Mouse (Mus musculus): ENCODE data around the gene Fbln2. TPM values are rescaled to one million over a fixed set of nuclear protein-coding genes. Genes with fewer than 3 reads are reported as not detected.

Fbln2 gene
- total RNA-seq, 2 experiments from 2014 or later: 7.8 to 10.0 TPM

DNA sequence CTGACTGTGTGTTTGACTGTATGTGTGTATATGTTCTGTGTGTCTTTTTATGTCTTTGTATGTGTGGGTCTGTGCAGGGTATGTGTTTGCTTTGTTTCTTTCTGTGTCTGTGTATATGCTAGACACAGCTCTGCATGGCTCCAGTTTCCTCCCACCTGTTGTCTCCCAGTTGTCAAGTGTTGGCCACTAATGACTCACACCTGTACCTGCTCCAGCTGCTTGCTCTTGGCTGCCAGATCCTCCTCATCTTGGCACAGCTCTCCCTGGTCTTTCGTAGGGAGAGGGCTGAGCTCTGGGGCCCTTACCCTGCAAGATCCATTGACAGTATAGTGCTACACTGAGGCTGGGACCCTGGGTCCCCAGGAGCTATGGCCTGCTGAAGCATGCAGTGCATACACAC is 13.8 kb downstream of the Fbln2 start:
- DNase-seq (ENCODE audit: low spot score in 2 of 2): no peak

DNA sequence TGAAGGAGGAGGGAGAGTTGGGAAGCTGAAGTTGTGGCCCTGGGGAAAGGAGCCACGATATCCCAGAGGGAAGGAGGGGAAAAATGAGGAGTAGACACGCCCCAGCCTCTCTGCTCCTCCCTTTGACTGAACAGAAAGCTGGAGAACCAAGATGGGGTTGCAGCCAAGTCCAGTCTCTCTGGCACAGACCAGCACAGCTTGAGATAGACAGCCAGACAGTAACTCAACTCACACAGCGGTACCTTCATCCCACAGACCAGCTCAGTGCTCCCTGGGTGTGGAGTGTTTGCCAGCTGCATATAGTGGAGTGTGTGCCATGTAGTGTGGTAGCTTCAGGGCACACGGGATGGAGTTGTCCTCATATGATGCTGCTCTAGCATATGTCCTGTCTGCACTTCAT is 16.7 kb downstream of the Fbln2 start:
- DNase-seq (ENCODE audit: low spot score in 2 of 2): no peak

DNA sequence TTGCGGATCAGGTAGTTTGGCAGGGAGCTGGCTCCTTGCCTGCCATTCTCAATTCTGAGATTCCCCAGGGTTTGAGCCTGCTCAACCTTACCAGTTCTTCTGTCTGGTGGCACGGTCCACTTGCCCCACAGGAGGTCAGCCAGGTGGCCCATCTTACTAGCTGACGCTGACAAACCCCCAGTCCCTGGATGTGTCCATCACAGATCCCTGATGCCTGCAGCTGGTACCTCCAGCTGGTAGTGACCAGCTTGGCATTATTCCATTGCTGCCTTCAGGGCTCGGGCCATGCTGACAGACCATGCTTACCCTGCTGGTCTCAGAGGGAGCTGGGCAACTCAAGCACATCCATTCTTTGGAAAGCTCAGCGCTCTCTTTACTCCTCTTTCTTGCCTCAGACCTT is 18.7 kb downstream of the Fbln2 start:
- DNase-seq (ENCODE audit: low spot score in 2 of 2): no peak

DNA sequence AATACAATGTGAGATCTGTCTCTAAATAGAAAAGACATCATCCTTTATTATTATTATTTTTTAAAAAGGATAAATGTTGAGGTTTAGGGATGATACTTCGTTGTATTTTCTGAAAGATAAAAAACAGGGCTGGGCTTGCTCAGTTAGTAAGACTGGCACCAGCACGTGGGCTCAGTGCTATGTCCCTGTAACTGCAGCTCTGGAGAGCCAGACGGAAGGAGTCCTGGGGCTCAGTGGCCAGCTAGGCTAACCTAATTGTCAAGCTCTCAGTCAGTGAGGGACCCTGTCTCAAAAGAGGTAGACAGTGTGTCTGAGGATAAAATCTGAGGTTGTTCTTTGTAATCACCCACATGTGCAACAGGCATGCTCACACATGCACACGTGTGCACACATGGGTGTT is 19.3 kb downstream of the Fbln2 start:
- no peak for DNase-seq (ENCODE audit: low spot score in 2 of 2)

DNA sequence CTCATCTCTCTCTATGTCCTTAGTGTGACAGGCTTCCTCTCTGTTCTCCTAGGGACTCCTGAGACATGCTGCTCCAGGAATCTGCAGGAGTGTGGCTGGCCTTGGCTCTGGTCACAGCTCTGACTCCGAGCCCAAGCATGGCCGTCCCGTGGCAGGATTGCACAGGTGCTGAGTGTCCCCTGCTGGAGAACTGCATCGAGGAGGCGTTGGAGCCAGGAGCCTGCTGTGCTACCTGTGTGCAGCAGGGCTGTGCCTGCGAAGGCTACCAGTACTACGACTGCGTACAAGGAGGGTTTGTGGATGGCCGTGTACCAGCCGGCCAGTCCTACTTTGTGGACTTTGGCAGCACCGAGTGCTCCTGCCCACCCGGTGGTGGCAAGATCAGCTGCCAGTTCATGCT is 20.8 kb downstream of the Fbln2 start:
- no peak for DNase-seq (ENCODE audit: low spot score in 2 of 2)

DNA sequence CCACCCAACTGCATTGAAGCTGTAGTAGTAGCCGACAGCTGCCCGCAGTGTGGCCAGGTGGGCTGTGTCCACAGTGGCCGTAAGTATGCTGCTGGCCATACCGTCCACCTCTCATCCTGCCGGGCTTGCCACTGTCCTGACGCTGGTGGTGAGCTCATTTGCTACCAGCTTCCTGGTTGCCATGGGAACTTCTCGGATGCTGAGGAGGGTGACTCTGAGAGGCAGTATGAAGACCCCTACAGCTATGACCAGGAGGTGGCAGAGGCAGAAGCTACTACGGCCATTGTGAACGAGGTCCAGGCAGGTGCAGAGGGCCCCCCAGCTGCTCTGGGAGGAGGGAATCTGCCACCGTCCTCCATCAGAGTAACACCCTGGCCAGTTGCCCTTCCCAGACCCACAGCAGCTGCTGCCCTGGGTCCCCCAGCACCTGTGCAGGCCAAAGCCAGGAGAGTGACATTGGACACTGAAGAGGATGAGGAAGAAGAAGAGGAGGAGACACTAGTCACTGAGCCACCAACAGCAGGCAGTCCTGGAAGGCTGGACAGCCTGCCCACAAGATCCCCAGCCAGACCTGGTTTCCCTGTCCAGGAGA is 21.3 kb downstream of the Fbln2 start:
- DNase-seq (ENCODE audit: low spot score in 2 of 2): no peak

DNA sequence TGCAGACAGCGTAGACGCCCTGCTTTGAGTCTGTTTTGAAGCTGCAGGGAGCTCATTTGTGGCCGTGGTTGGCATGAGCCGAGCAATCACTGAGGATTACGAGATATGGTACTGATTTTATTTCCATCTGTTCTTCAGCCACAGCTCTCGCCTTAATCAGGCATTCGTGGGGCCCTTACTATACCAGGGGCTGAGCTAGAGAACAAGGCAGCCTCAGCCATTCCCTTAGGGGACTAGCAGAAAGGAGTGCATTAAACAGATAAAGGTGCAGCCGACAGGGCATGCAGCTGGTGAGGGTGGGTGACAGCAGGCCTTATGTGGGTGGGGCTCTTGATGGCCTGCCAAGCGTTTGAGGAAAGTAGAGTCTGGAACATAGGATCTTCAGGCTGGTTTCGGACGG is 23.8 kb downstream of the Fbln2 start:
- DNase-seq (ENCODE audit: low spot score in 2 of 2): peak in 1 of 2 experiments; percentile 45

DNA sequence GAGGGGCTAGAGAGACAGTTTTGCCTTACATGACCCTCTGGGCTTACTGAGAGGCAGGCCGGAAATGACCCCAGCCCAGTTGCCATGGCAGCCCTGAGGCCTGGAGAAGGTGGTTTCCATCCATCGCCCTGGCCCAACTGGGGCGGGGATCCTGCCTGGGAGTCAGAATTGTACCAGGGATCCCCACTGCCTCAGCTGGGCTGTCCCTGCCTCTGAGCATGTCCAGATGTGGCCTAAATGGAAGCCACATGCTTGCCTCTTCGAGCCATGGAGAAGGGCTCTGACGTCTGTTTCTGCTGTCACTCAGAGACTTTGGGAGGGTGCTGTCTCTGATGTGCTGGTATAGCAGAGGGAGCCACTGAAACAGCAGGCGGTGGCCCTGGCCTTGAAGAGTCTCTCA is 24.2 kb downstream of the Fbln2 start:
- DNase-seq (ENCODE audit: low spot score in 2 of 2): no peak

DNA sequence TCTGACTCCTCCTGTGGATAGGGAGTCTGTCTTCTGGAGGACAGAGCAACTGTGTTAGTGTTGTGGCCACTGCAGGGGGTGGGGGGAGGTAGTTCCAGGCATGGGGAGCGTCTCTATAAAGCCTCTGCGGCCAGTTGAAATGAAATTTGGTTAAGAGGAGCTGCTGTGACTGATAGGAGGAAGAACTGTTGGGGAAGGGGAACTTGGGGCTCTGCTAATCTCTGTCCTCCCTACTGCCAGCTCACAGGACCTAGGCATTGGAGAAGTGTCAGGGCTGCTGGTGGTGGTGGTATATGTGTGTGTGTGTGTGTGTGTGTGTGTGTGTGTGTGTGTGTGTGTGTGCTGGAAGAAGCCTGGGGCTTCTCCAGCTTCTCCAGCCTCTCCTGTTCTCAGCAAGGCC is 25.0 kb downstream of the Fbln2 start:
- DNase-seq (ENCODE audit: low spot score in 2 of 2): no peak

DNA sequence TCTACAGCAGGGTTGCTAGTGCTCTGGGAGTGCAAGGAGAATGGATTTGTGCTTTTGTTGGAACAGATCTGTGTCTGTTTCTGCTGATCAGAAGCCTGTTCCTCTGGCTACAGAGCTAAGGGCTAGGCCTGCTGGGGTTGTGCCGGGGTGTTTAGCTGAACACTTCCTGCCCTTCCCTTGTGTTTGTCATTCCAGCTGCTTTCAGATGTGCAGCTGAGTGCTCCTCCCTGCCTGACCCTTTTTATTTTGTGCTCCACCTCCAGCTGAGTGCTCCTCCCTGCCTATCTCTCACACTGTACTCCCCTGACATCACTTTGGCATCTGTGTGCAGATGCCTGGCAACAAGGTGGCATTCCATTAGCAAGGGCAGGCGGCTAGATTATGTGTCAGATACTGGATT is 28.3 kb downstream of the Fbln2 start:
- DNase-seq (ENCODE audit: low spot score in 2 of 2): no peak

DNA sequence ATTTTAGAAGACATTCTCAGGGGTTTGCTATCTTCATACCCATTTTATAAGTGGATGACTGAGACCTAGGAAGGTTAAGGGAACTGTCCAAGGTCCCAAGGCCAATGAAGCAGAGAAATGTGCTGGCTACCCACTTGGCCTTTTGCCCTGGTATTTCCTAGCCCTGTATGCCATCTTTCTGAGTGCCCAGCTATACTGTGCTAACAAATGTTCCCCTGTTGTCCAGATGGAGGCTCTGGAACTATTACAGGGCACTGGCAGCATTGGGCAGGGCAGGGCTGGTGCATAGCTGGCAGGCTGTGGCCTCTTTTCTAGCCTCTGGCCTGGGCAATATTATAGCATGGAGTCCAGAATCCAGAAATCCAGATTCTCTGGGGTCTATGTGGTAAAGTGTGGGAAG is 28.7 kb downstream of the Fbln2 start:
- DNase-seq (ENCODE audit: low spot score in 2 of 2): no peak

DNA sequence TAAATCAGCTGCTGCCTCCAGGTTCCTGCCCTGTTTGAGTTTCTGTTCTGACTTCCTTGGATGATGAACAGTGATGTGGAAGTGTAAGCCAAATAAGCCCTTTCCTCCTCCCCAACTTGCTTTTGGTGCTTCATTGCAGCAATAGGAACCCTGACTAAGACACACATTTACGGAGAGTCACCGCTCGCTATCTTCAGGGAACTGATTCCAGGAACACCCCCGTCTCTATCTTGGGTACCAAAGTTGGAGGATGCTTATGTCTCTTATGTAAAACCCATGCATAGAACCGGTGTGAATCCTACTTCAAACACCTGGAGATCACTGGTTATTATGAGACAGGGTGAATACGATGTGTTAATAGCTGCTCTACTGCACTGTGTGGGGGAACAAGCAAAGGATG is 31.1 kb downstream of the Fbln2 start:
- no peak for DNase-seq (ENCODE audit: low spot score in 2 of 2)

DNA sequence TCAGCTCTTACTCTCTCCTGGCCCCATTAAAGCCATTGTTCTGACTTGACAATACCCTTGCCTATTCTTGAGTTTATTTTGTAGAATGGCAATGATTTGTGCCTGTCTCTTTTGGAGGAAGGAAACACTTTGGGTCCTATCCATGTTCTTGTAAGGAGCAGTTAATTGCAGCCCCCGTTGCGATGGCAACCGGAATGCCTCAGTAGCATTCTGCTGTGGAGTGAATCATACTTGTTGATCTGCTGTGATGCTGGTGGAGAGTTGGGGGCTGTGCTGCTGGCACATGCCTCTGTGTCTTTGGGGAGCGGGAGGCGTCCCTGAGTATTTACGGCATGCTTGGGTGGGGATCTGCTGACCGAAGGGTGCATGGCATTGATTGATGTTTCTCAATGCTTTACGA is 32.1 kb downstream of the Fbln2 start:
- peak; percentile 74 to 75 for DNase-seq (ENCODE audit: low spot score in 2 of 2)

DNA sequence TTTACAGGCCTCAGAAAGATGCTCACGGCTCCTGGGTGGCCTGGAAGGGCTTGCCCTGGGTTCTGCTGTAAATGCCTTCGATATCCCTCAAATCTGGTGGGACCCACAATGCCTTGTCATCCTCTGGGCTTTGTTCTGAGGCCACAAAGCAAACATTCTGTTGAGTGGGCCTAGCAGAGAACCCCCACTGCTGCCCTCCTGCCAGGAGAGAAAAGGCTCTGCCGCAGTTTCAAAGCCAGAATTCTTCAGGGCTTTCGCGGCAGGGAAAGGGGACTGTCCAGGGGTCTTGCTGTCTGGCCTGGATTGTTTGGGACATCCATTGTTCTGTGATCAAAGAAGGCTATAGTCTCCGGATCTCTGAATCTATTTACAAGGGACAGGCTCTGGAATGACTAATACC is 33.1 kb downstream of the Fbln2 start:
- DNase-seq (ENCODE audit: low spot score in 2 of 2): no peak

DNA sequence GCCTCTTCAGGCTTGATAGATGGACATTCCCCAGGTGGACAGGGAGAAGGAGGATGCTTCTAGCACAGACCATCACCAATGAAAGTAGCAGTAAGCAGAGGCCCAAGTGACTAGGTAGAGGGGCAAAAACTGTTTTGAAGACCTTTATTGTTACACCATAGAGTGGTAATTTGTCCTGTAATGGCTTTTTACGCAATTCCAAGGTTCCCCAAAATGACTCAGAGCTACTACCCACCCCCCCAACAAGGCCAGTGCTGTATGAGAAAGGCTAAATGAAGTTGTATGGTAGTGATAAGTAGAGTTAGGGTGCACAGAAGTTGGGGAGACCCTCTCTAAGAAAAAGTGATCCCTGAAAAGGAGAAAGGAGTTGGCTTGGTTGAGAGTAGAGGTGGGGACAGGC is 35.1 kb downstream of the Fbln2 start:
- no peak for DNase-seq (ENCODE audit: low spot score in 2 of 2)

DNA sequence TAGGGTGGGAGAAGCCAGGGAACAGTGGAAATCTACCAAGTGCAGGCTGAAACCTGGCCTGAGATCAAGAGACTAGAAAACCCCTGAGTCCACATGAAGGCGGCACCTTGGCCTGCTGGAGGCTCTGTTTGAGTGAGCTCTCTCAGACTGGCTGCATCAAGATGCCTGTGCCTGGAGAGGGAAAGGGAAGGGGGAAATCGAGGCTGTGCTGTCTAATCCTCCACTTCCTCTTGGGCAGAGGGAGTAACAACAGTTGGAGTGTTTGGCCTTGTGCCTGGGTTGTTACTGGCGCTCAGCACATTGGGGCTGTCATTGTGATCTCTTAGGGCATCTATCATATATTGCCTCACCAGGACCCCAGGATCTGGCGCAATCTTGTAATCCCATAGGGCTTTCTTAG is 36.4 kb downstream of the Fbln2 start:
- DNase-seq (ENCODE audit: low spot score in 2 of 2): no peak

DNA sequence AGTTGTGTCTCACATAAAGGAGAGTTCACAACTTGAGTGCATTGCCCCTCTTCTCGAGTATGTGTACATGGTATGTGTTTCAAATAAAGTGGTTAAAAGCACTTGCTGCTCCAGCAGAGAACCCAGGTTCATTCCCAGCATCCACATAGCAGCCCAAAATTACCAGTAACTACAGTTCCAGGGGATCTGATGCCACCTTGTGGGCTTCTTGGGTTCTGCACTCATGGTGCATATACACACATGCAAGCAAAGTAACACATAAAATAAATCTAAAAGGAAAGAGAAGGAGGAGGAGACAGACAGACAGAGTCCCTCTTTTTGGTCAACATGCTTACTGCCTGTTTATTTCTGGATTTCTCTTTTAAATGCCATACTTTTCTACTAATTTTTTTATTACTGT is 37.5 kb downstream of the Fbln2 start:
- no peak for DNase-seq (ENCODE audit: low spot score in 2 of 2)

DNA sequence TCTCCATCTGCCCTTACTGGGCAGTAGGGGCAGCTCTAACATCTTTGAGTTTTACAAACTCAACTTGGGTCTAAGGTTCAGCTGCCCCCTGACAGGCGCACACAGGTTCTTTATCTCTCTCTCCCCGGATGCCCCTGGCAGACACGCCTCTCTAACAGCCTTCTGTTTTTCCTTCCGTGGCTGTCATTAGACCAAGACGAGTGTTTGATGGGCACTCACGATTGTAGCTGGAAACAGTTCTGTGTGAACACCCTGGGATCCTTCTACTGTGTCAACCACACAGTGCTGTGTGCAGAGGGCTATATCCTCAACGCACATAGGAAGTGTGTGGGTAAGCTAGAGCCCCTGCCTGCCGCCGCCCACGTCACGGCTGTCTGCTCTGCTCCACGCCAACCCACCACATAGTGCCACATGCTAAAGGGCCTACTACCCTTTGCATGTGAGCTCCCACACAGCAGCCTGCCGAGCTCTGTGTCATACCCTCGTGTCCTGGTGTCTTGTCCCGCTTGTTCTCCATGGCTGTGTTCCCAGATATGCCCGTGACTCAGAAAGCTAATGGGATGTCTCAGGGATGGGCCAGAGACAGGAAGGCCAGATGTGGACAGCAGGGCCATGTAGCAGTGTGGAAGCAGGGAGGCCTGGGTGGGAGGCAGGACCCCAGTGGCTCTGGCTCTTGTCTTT is 47.3 kb downstream of the Fbln2 start:
- peak; percentile 78 to 89 for DNase-seq (ENCODE audit: low spot score in 2 of 2)

DNA sequence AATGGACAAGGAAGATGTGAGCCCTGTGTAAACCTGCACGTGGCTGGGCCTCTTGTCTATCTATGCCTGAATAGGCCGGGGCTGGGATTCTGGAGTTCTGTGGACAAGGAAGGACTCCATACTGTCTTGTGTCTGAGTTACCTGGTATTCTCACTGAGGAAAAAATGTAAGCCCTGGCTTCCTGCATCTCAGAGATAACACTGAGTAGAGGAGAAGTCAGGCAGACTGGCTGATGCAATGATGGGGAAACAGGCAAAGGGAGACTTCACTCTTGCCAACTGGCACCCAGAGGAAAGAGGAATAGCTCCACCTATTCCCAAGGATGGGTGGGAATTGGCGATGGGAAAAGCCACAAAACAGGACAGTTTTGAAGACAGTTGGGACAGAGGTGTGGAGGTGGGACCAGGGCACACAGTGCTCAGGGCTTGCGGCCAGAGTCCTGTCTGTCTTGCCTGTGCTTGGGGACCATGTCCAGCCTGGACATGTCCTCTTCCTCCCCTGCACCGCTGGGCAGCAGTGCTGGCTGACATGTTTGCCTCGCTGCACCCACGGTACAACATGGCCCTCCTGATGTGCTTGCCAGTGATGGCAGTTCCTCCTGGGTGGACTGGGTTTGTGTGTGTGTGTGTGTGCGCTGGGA is 48.2 kb downstream of the Fbln2 start:
- DNase-seq (ENCODE audit: low spot score in 2 of 2): no peak

DNA sequence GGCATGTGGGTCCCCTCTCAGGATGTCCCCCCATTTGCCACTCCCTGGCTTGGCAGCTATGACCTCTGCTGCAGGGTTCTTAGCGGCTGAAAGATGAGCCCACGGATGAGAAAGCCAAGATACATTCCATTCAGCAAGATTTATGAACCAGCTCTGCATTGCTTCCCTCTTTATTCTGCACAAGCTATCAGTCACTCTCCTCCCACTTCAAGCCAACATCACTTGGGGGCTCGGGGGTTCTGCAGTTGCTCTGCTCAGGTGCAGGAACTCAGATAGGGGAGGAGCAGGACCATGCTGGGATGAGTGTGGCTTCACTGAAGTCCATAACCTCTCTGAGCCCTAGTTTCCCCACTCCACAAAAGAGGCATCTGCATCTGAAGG is 48.7 kb downstream of the Fbln2 start:
- DNase-seq (ENCODE audit: low spot score in 2 of 2): no peak

DNA sequence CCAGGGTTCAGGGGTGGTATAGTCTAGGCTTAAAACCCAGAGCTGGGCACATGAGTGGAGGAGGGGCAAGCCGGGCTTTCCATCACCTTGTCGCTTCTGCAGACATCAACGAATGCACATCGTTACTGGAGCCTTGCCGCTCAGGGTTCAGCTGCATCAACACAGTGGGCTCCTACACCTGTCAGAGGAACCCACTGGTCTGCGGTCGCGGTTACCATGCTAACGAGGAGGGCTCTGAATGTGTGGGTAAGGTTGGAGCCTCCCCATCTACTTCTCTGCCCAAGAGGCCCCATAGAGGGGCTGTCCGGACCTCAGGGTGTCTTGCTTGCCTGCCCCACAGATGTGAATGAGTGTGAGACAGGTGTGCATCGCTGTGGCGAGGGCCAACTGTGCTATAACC is 53.4 kb downstream of the Fbln2 start:
- no peak for DNase-seq (ENCODE audit: low spot score in 2 of 2)

DNA sequence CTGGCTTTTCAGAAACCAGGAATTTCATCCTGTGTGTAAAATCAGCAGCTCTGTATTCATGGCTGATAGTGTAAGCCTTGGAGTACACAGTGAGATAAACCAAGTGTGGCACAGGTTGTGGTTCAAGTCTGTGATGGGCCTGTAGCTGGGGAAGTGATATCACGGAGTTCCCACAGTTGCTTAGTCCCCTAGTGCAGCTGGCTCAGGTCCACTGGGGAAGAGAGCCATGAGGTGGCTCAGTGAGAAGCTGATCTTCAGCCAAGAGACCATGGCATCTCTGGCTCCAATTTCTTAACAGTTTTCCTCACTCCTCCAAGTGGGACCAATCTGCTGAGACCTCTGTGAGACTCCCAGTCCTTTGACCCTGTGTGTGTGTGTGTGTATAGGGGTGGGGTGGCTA is 54.4 kb downstream of the Fbln2 start:
- DNase-seq (ENCODE audit: low spot score in 2 of 2): no peak

DNA sequence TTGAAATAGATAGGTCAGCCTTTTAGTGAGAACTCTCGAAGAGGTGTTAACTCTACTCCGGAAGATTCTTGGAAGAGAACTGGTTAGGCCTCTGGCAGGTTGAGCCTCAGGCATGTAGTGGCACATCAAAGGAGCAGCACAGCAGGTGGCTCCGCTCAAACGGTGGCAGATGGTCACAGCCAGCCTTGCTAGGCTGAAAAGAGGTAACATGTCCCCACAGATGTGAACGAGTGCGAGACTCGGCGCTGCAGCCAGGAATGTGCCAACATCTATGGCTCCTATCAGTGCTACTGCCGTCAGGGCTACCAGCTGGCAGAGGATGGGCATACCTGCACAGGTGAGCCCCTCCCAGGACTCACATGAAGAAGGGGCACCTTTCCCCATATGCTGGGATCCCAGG is 56.1 kb downstream of the Fbln2 start:
- DNase-seq (ENCODE audit: low spot score in 2 of 2): no peak

Data from layer of hippocampus, adult 18-20 months (tissue).